Mouse (Mus musculus) liver, embryonic 11.5 days (tissue): ENCODE measurements around the gene Proca1. TPM values are rescaled to one million over a fixed set of nuclear protein-coding genes. Genes with fewer than 3 reads are reported as not detected.

Experiments used
- ATAC-seq: fragments of 200-750 bp; cut with Nextera tagmentation; replicated peaks from 2 replicates; pipeline ENCODE4 v1.8.0; 2017; ENCODE audit warnings: moderate number of reproducible peaks, mild to moderate bottlenecking, moderate TSS enrichment, moderate library complexity; ENCODE audit not compliant: low FRiP score
- DNase-seq: peaks from one replicate; pipeline ENCODE4 v3.0.0-alpha.2; 2017; ENCODE audit warnings: low spot score
- H3K27ac ChIP-seq: fragments of 300-500 bp; sonication (generic); 2 replicates; pipeline ENCODE4 v1.5.1; 2014; ENCODE audit warnings: mild to moderate bottlenecking, low read depth, low read length, control low read depth
- H3K27me3 ChIP-seq: fragments of 300-500 bp; sonication (generic); replicated peaks from 2 replicates; pipeline ENCODE4 v1.6.1; 2014; ENCODE audit warnings: low read length, mixed read lengths; ENCODE audit not compliant: control insufficient read depth, insufficient read depth
- H3K36me3 ChIP-seq: fragments of 300-500 bp; sonication (generic); 2 replicates; pipeline ENCODE4 v1.6.1; 2014; ENCODE audit warnings: mild to moderate bottlenecking, low read length, moderate library complexity, mixed read lengths; ENCODE audit not compliant: control insufficient read depth, insufficient read depth
- H3K4me1 ChIP-seq: fragments of 300-500 bp; sonication (generic); replicated peaks from 2 replicates; pipeline ENCODE4 v1.6.1; 2014; ENCODE audit warnings: low read length, mixed read lengths; ENCODE audit not compliant: control insufficient read depth, insufficient read depth
- H3K4me2 ChIP-seq: fragments of 300-500 bp; sonication (generic); 2 replicates; pipeline ENCODE4 v1.6.1; 2014; ENCODE audit warnings: mild to moderate bottlenecking, control low read depth, moderate library complexity
- H3K4me3 ChIP-seq: fragments of 300-500 bp; sonication (generic); 2 replicates; pipeline ENCODE4 v1.5.1; 2014; ENCODE audit warnings: low read depth, low read length, control low read depth
- H3K9ac ChIP-seq: fragments of 300-500 bp; sonication (generic); 2 replicates; pipeline ENCODE4 v1.6.1; 2014; ENCODE audit warnings: low read depth, low read length, control low read depth
- H3K9me3 ChIP-seq: fragments of 300-500 bp; sonication (generic); 2 replicates; pipeline ENCODE4 v1.6.1; 2016; ENCODE audit warnings: low read length, inconsistent platforms, mixed read lengths; ENCODE audit not compliant: control insufficient read depth
- WGBS: fragments of 180-500 bp; shearing (Covaris S2); extraction: QIAGEN DNeasy Blood & Tissue Kit; methylation state at CpG from one replicate; pipeline ENCODE4 v1.1.7; 2014; 5-methylcytosine and 5-hydroxymethylcytosine counted together
- microRNA-seq: library from miRNA; unstranded; fragments of <30 nt; microRNA quantifications from one replicate; pipeline ENCODE4, GENCODE M21; 2017; ENCODE audit warnings: borderline number of aligned reads
- polyA plus RNA-seq: library from polyadenylated mRNA; unstranded; fragments of >200 nt; fragmentation: Nextera tagmentation; extraction: Ambion mirVana; gene quantifications from 2 replicates; pipeline ENCODE4 v1.2.1, GENCODE M21; 2014

The Proca1 gene
- polyA plus RNA-seq, 1 experiment from 2014 or later: 2.5 TPM

DNA sequence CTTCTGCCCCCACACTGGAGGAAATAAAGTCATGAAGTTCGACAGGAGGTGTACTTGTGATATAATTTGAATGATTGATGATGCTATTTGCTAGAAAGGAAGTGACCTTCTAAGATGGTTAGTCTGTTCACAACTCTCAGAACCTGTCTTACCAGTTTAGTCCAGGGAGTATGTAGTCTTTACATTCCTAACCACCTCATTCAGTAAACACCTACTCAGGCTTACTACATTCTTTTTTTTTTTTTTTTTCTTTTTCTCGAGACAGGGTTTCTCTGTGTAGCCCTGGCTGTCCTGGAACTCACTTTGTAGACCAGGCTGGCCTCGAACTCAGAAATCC lies 53.8 kb downstream of the Proca1 start:
- WGBS: 57% methylated on average over 3 of the region's 3 CpGs

GRCm38 (mm10) chr11:78247727-78248140 lies 54.5 kb downstream of the Proca1 start:
- peaks cover 12% of the 10 kb centered on the region for H3K36me3 ChIP-seq
- H3K4me1 ChIP-seq: peaks cover 21% of the 10 kb centered on the region
- WGBS: 63% methylated on average over 4 of the region's 4 CpGs
- H3K4me3 ChIP-seq: peak overlapping the region; percentile 13; the same call in 1 of the 2 replicates
- H3K9me3 ChIP-seq: no peaks in the 10 kb centered on the region
- H3K9ac ChIP-seq: 0 out of 2 replicates have a peak overlapping the region, but pooled peaks have one; percentile 35
- no peaks in the 10 kb centered on the region for H3K27me3 ChIP-seq
- no peak overlapping the region for H3K27ac ChIP-seq
- peak overlapping the region; percentile 75 for H3K4me2 ChIP-seq
- ATAC-seq (peak; percentile 54), DNase-seq (no peak)

More for the DNA sequence above, 53.8 kb downstream of the Proca1 start:
- H3K27me3 ChIP-seq: no peaks in the 10 kb centered on the region
- H3K36me3 ChIP-seq: peaks cover 5% of the 10 kb centered on the region
- H3K4me1 ChIP-seq: peaks cover 21% of the 10 kb centered on the region
- H3K4me3 ChIP-seq: peak overlapping the region; percentile 99
- H3K9ac ChIP-seq: no peak overlapping the region
- DNase-seq (no peak), ATAC-seq (no peak)
- H3K9me3 ChIP-seq: no peaks in the 10 kb centered on the region
- H3K4me2 ChIP-seq: peak overlapping the region; percentile 75
- no peak overlapping the region for H3K27ac ChIP-seq

Small RNAs within 50 kb of the gene (microRNA-seq; reads per million reads assigned to microRNA genes)
- gene Mir7653: 2.1 reads per million

Other genes starting within 250 kb of the Proca1 start
- 17.0 and 18.6 TPM in 2 replicates for gene Phf12, start 210.6 kb upstream of the Proca1 start, polyA plus RNA-seq
- 23.8 and 24.9 TPM in 2 replicates for gene Dhrs13, start 161.1 kb upstream of the Proca1 start, polyA plus RNA-seq
- 44.8 TPM in 2 replicates for gene Flot2, start 155.5 kb upstream of the Proca1 start, polyA plus RNA-seq
- gene Eral1, start 113.0 kb upstream of the Proca1 start, polyA plus RNA-seq: 39.0 and 40.8 TPM in 2 replicates
- 13.9 and 17.3 TPM in 2 replicates for gene Fam222b, start 98.7 kb upstream of the Proca1 start, polyA plus RNA-seq
- gene Traf4, start 27.8 kb upstream of the Proca1 start, polyA plus RNA-seq: 53.8 and 57.6 TPM in 2 replicates
- 13.1 and 14.3 TPM in 2 replicates for gene Nek8, start 16.7 kb upstream of the Proca1 start, polyA plus RNA-seq
- gene Tlcd1, start 16.7 kb upstream of the Proca1 start, polyA plus RNA-seq: 52.5 and 57.5 TPM in 2 replicates
- gene Rpl23a, start 9.8 kb upstream of the Proca1 start, polyA plus RNA-seq: 1,588 and 1,766 TPM in 2 replicates
- gene Rab34, start 5.0 kb upstream of the Proca1 start, polyA plus RNA-seq: 42.6 and 45.3 TPM in 2 replicates
- 47.4 and 48.7 TPM in 2 replicates for gene Sdf2, start 52.4 kb downstream of the Proca1 start, polyA plus RNA-seq
- 30.9 and 32.9 TPM in 2 replicates for gene Supt6, start 52.6 kb downstream of the Proca1 start, polyA plus RNA-seq
- gene 2610507B11Rik, start 68.4 kb downstream of the Proca1 start, polyA plus RNA-seq: 59.5 and 62.2 TPM in 2 replicates
- gene BC030499, start 97.4 kb downstream of the Proca1 start, polyA plus RNA-seq: 0.18 and 0.36 TPM in 2 replicates
- gene Spag5, start 108.1 kb downstream of the Proca1 start, polyA plus RNA-seq: 48.3 and 50.3 TPM in 2 replicates
- gene Aldoc, start 129.6 kb downstream of the Proca1 start, polyA plus RNA-seq: 8.8 and 9.9 TPM in 2 replicates
- 63.6 and 68.2 TPM in 2 replicates for gene Pigs, start 135.0 kb downstream of the Proca1 start, polyA plus RNA-seq
- 68.9 and 72.7 TPM in 2 replicates for gene Unc119, start 150.1 kb downstream of the Proca1 start, polyA plus RNA-seq
- not detected in 2 replicates for gene Foxn1, start 193.2 kb downstream of the Proca1 start, polyA plus RNA-seq
- gene Slc13a2, start 228.8 kb downstream of the Proca1 start, polyA plus RNA-seq: not detected in 2 replicates